In genomic region chr3:108113591-108114289, GRCm38 (mm10) we compare ENCODE assay signal across 18 mouse cellular contexts. TPM values are rescaled to one million over a fixed set of nuclear protein-coding genes. Genes with fewer than 3 reads are reported as not detected.
A peak's percentile ranks its signal among the peaks of the same experiment; 100 is the strongest.
DNase-seq lines count a peak whose midpoint lies in the region; ATAC-seq lines count a peak whose summit lies in the region.
"Had no signal": no experiment of that assay in that cellular context is flagged by ENCODE, and none has a peak within 500 bp of the region (broad histone marks: within the 10 kb centered on the region; RNA-seq: fewer than 3 reads in every experiment).

No protein-coding gene starts in this region.

- H3K4me2 ChIP-seq in kidney, embryonic 14.5 days (replicated peaks; ENCODE audit: low read depth, low read length): no peak overlapping the region
- no peak overlapping the region for H3K4me2 ChIP-seq in neural tube, embryonic 13.5 days
- H3K4me2 ChIP-seq in neural tube, embryonic 15.5 days: no peak overlapping the region
- H3K4me2 ChIP-seq: embryonic facial prominence, embryonic 13.5 days; liver, embryonic 15.5 days had no signal

- 87% methylated on average over 7 of the region's 7 CpGs for WGBS in kidney, embryonic 14.5 days
- WGBS in neural tube, embryonic 13.5 days: 94% methylated on average over 7 of the region's 7 CpGs
- WGBS in neural tube, embryonic 15.5 days: 92% methylated on average over 7 of the region's 7 CpGs

- no peak overlapping the region for H3K27ac ChIP-seq in kidney, embryonic 14.5 days (ENCODE audit: low read depth, low read length)
- H3K27ac ChIP-seq in neural tube, embryonic 13.5 days (replicated peaks): 0 out of 2 replicates have a peak overlapping the region, but pooled peaks have one; percentile 11
- no peak overlapping the region for H3K27ac ChIP-seq in neural tube, embryonic 15.5 days (replicated peaks)
- H3K27ac ChIP-seq: embryonic facial prominence, embryonic 13.5 days; forebrain, embryonic 10.5 days; hindbrain, embryonic 10.5 days; left cerebral cortex, adult 2 months; liver, embryonic 15.5 days had no signal

- peaks cover 74% of the 10 kb centered on the region for H3K36me3 ChIP-seq in kidney, embryonic 14.5 days (ENCODE audit: control insufficient read depth, insufficient read depth, low read length)
- peaks cover 79% of the 10 kb centered on the region for H3K36me3 ChIP-seq in neural tube, embryonic 13.5 days
- H3K36me3 ChIP-seq in neural tube, embryonic 15.5 days: peaks cover 70% of the 10 kb centered on the region

- no peak overlapping the region for H3K4me3 ChIP-seq in kidney, embryonic 14.5 days (ENCODE audit: low read length)
- no peak overlapping the region for H3K4me3 ChIP-seq in neural tube, embryonic 13.5 days
- H3K4me3 ChIP-seq in neural tube, embryonic 15.5 days (replicated peaks): no peak overlapping the region
- H3K4me3 ChIP-seq: embryonic facial prominence, embryonic 13.5 days; forebrain, embryonic 10.5 days; hindbrain, embryonic 10.5 days; left cerebral cortex, adult 2 months; liver, embryonic 15.5 days had no signal

- H3K4me1 ChIP-seq in kidney, embryonic 14.5 days (ENCODE audit: control insufficient read depth, insufficient read depth, low read length): no peaks in the 10 kb centered on the region
- H3K4me1 ChIP-seq in neural tube, embryonic 13.5 days (replicated peaks): no peaks in the 10 kb centered on the region
- no peaks in the 10 kb centered on the region for H3K4me1 ChIP-seq in neural tube, embryonic 15.5 days
- H3K4me1 ChIP-seq: embryonic facial prominence, embryonic 13.5 days; forebrain, embryonic 10.5 days; hindbrain, embryonic 10.5 days had no signal

- no peak overlapping the region for H3K9ac ChIP-seq in kidney, embryonic 14.5 days (ENCODE audit: low read depth, low read length)
- H3K9ac ChIP-seq in neural tube, embryonic 13.5 days: no peak overlapping the region
- no peak overlapping the region for H3K9ac ChIP-seq in neural tube, embryonic 15.5 days (replicated peaks)
- H3K9ac ChIP-seq: embryonic facial prominence, embryonic 13.5 days; liver, embryonic 15.5 days had no signal

- no peaks in the 10 kb centered on the region for H3K9me3 ChIP-seq in kidney, embryonic 14.5 days (ENCODE audit: control insufficient read depth, low read length)
- no peaks in the 10 kb centered on the region for H3K9me3 ChIP-seq in neural tube, embryonic 13.5 days
- H3K9me3 ChIP-seq in neural tube, embryonic 15.5 days (replicated peaks): no peaks in the 10 kb centered on the region
- H3K9me3 ChIP-seq: embryonic facial prominence, embryonic 13.5 days; forebrain, embryonic 10.5 days; hindbrain, embryonic 10.5 days; liver, embryonic 15.5 days had no signal

- no peak for ATAC-seq in kidney, embryonic 14.5 days (ENCODE audit: low FRiP score, low TSS enrichment)
- ATAC-seq in neural tube, embryonic 13.5 days (ENCODE audit: low read depth): no peak
- ATAC-seq in neural tube, embryonic 15.5 days (ENCODE audit: low FRiP score): no peak
- ATAC-seq in erythroblast, adult 5-6 weeks (replicated peaks; ENCODE audit: low FRiP score, poor library complexity, severe bottlenecking): no peak
- ATAC-seq: midbrain, embryonic 16.5 days had no signal

- DNase-seq in kidney, adult 9 months: peak; percentile 23
- DNase-seq in lung, postnatal 10 days: peak; percentile 16
- DNase-seq in yolk sac, embryonic 10.5 days (ENCODE audit: low spot score): peak; percentile 46
- no peak for DNase-seq in spleen, postnatal 36 days (ENCODE audit: low spot score in 2 of 2)
- DNase-seq: cerebellum, adult 9-11 months; gastrocnemius, postnatal 10 days; thymus, postnatal 25 days had no signal

- no peaks in the 10 kb centered on the region for H3K27me3 ChIP-seq in kidney, embryonic 14.5 days (ENCODE audit: control insufficient read depth, insufficient read depth, low read length)
- no peaks in the 10 kb centered on the region for H3K27me3 ChIP-seq in neural tube, embryonic 13.5 days
- H3K27me3 ChIP-seq in neural tube, embryonic 15.5 days (replicated peaks): no peaks in the 10 kb centered on the region
- H3K27me3 ChIP-seq: embryonic facial prominence, embryonic 13.5 days; liver, embryonic 15.5 days had no signal

RNA-seq across cellular contexts. Expression of gene Gnat2, which starts 21.2 kb away (rescaled TPM):
- 1.5 and 2.1 TPM in 2 replicates for polyA plus RNA-seq in kidney, embryonic 14.5 days (2014; fragmentation: Nextera tagmentation; extraction: Ambion mirVana)
- polyA plus RNA-seq in neural tube, embryonic 13.5 days (2015; fragmentation: Nextera tagmentation; extraction: Ambion mirVana): 0.08 and 0.36 TPM in 2 replicates
- polyA plus RNA-seq in neural tube, embryonic 15.5 days (2015; fragmentation: Nextera tagmentation; extraction: Ambion mirVana): 0.13 and 0.43 TPM in 2 replicates
- 0.84 TPM in 1 of 2 replicates, not detected in the other for total RNA-seq in erythroblast, adult 5-6 weeks (2015; ENCODE audit: low replicate concordance)
- total RNA-seq in erythroblast, adult 5-6 weeks (2017; ENCODE audit: low replicate concordance): 0.09 and 0.56 TPM in 2 replicates
- total RNA-seq: left cerebral cortex, adult 2 months; megakaryocyte-erythroid progenitor cell, adult 5-6 weeks had no signal

RNA-seq across cellular contexts. Expression of gene Ampd2, which starts 27.3 kb away (rescaled TPM):
- polyA plus RNA-seq in kidney, embryonic 14.5 days (2014; fragmentation: Nextera tagmentation; extraction: Ambion mirVana): 36.8 and 43.4 TPM in 2 replicates
- polyA plus RNA-seq in neural tube, embryonic 13.5 days (2015; fragmentation: Nextera tagmentation; extraction: Ambion mirVana): 56.3 and 56.7 TPM in 2 replicates
- polyA plus RNA-seq in neural tube, embryonic 15.5 days (2015; fragmentation: Nextera tagmentation; extraction: Ambion mirVana): 64.1 and 66.9 TPM in 2 replicates
- 7.1 and 8.6 TPM in 2 replicates for total RNA-seq in erythroblast, adult 5-6 weeks (2015; ENCODE audit: low replicate concordance)
- 3.1 and 14.5 TPM in 2 replicates for total RNA-seq in erythroblast, adult 5-6 weeks (2017; ENCODE audit: low replicate concordance)

RNA-seq across cellular contexts. Expression of gene Gnai3, which starts 32.2 kb away (rescaled TPM):
- 115 and 181 TPM in 2 replicates for polyA plus RNA-seq in kidney, embryonic 14.5 days (2014; fragmentation: Nextera tagmentation; extraction: Ambion mirVana)
- 151 and 164 TPM in 2 replicates for polyA plus RNA-seq in neural tube, embryonic 13.5 days (2015; fragmentation: Nextera tagmentation; extraction: Ambion mirVana)
- polyA plus RNA-seq in neural tube, embryonic 15.5 days (2015; fragmentation: Nextera tagmentation; extraction: Ambion mirVana): 103 and 121 TPM in 2 replicates
- 46.8 and 63.4 TPM in 2 replicates for total RNA-seq in erythroblast, adult 5-6 weeks (2015; ENCODE audit: low replicate concordance)
- total RNA-seq in erythroblast, adult 5-6 weeks (2017; ENCODE audit: low replicate concordance): 38.2 and 46.0 TPM in 2 replicates

RNA-seq across cellular contexts. Expression of gene Gpr61, which starts 40.9 kb away (rescaled TPM):
- polyA plus RNA-seq in kidney, embryonic 14.5 days (2014; fragmentation: Nextera tagmentation; extraction: Ambion mirVana): 0.09 and 0.18 TPM in 2 replicates
- polyA plus RNA-seq in neural tube, embryonic 13.5 days (2015; fragmentation: Nextera tagmentation; extraction: Ambion mirVana): 3.3 and 4.2 TPM in 2 replicates
- polyA plus RNA-seq in neural tube, embryonic 15.5 days (2015; fragmentation: Nextera tagmentation; extraction: Ambion mirVana): 6.1 and 7.7 TPM in 2 replicates
- total RNA-seq in erythroblast, adult 5-6 weeks (2015; ENCODE audit: low replicate concordance): not detected in 2 replicates
- total RNA-seq in erythroblast, adult 5-6 weeks (2017; ENCODE audit: low replicate concordance): not detected in 2 replicates
- total RNA-seq: megakaryocyte-erythroid progenitor cell, adult 5-6 weeks had no signal

Comparison
In these comparisons a context has a peak if more than half of its experiments do, and no peak if none do; other contexts are left out.
1. DNase-seq: peak in kidney, adult 9 months (single experiment), lung, postnatal 10 days (single experiment) and yolk sac, embryonic 10.5 days (single experiment); none in spleen, postnatal 36 days (0 of 2).